Comparison of ENCODE assay signal across 15 mouse cellular contexts in the genomic region with DNA sequence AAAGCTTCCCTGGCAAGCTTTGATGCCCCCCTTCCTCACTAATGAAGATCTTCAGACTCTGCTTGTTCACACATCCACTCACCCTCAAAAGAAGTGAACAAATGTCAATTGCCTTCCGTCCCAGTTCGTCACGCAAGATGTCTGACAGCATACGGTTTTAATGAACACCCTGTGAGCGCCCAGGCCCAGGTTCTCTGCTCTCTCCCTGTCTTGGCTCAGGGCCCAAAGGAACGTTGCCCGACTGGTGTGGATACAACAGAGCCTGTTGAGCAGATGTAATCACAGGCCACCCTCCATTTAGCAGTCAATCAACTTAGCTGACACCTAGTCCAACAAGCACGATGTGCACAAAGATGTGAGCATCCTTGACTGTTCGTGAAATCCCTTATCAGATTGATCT.
DNase-seq lines count a peak whose midpoint lies in the region; ATAC-seq lines count a peak whose summit lies in the region.
"Had no signal": no experiment of that assay in that cellular context is flagged by ENCODE, and none has a peak within 500 bp of the region (broad histone marks: within the 10 kb centered on the region; RNA-seq: fewer than 3 reads in every experiment).

No protein-coding gene starts in this region.

- WGBS in forebrain, embryonic 11.5 days: 55% methylated on average over 9 of the region's 9 CpGs
- 79% methylated on average over 9 of the region's 9 CpGs for WGBS in forebrain, embryonic 10.5 days
- WGBS in forebrain, embryonic 16.5 days: 16% methylated on average over 9 of the region's 9 CpGs

- H3K27ac ChIP-seq in forebrain, embryonic 11.5 days (ENCODE audit: low read depth, low read length): no peak overlapping the region
- H3K27ac ChIP-seq in forebrain, embryonic 10.5 days: no peak overlapping the region
- peak overlapping the region; percentile 41 for H3K27ac ChIP-seq in forebrain, embryonic 16.5 days (ENCODE audit: low read length)
- H3K27ac ChIP-seq: intestine, embryonic 15.5 days; limb, embryonic 13.5 days had no signal

- H3K4me1 ChIP-seq in forebrain, embryonic 11.5 days (replicated peaks; ENCODE audit: control insufficient read depth, insufficient read depth, low read length): no peaks in the 10 kb centered on the region
- no peaks in the 10 kb centered on the region for H3K4me1 ChIP-seq in forebrain, embryonic 10.5 days
- peaks cover 9% of the 10 kb centered on the region for H3K4me1 ChIP-seq in forebrain, embryonic 16.5 days (replicated peaks; ENCODE audit: control insufficient read depth, insufficient read depth, low read length)
- H3K4me1 ChIP-seq: intestine, embryonic 15.5 days; limb, embryonic 13.5 days; megakaryocyte, embryonic 14.5 days had no signal

- no peaks in the 10 kb centered on the region for H3K36me3 ChIP-seq in forebrain, embryonic 11.5 days (ENCODE audit: control insufficient read depth, insufficient read depth, low read length)
- H3K36me3 ChIP-seq in forebrain, embryonic 10.5 days (replicated peaks): no peaks in the 10 kb centered on the region
- H3K36me3 ChIP-seq in forebrain, embryonic 16.5 days (ENCODE audit: control insufficient read depth, insufficient read depth): no peaks in the 10 kb centered on the region
- H3K36me3 ChIP-seq: intestine, embryonic 15.5 days; limb, embryonic 13.5 days had no signal

- H3K4me3 ChIP-seq in forebrain, embryonic 11.5 days (ENCODE audit: low read depth, low read length): no peak overlapping the region
- no peak overlapping the region for H3K4me3 ChIP-seq in forebrain, embryonic 10.5 days
- H3K4me3 ChIP-seq in forebrain, embryonic 16.5 days (replicated peaks; ENCODE audit: low read length): no peak overlapping the region
- H3K4me3 ChIP-seq: intestine, embryonic 15.5 days; limb, embryonic 13.5 days; megakaryocyte, embryonic 14.5 days had no signal

- no peak overlapping the region for H3K4me2 ChIP-seq in forebrain, embryonic 11.5 days (ENCODE audit: low read depth, low read length, severe bottlenecking)
- peak overlapping the region; percentile 8; the same call in 1 of the 2 replicates for H3K4me2 ChIP-seq in forebrain, embryonic 16.5 days (ENCODE audit: low read length)
- H3K4me2 ChIP-seq: intestine, embryonic 15.5 days; limb, embryonic 13.5 days had no signal

- H3K9ac ChIP-seq in forebrain, embryonic 11.5 days (ENCODE audit: low read length): no peak overlapping the region
- no peak overlapping the region for H3K9ac ChIP-seq in forebrain, embryonic 16.5 days (replicated peaks; ENCODE audit: low read depth, low read length)
- H3K9ac ChIP-seq: intestine, embryonic 15.5 days; limb, embryonic 13.5 days had no signal

- peak; percentile 49; the same call in 1 of the 2 replicates for ATAC-seq in forebrain, embryonic 11.5 days (replicated peaks; ENCODE audit: low FRiP score)
- ATAC-seq in forebrain, embryonic 16.5 days: peak; percentile 98
- ATAC-seq: intestine, embryonic 15.5 days had no signal

- H3K27me3 ChIP-seq in forebrain, embryonic 11.5 days (ENCODE audit: control insufficient read depth, insufficient read depth, low read length): no peaks in the 10 kb centered on the region
- H3K27me3 ChIP-seq in forebrain, embryonic 10.5 days (ENCODE audit: poor library complexity, severe bottlenecking): peaks cover 3% of the 10 kb centered on the region; the same call in 1 of the 2 replicates
- H3K27me3 ChIP-seq in forebrain, embryonic 16.5 days (replicated peaks; ENCODE audit: control insufficient read depth, insufficient read depth, low read length): no peaks in the 10 kb centered on the region
- H3K27me3 ChIP-seq: intestine, embryonic 15.5 days; limb, embryonic 13.5 days had no signal

- no peak for DNase-seq in forebrain, embryonic 11.5 days (ENCODE audit: low spot score)
- DNase-seq in forebrain, embryonic 10.5 days (ENCODE audit: extremely low spot score, low spot score): no peak
- peak; percentile 62 for DNase-seq in retina, postnatal 1 day
- no peak for DNase-seq in retina, embryonic 14.5 days (ENCODE audit: low spot score)
- no peak for DNase-seq in spleen, postnatal 10 days (ENCODE audit: low spot score in 2 of 2)
- no peak for DNase-seq in lung, postnatal 36 days
- DNase-seq: cerebellum, postnatal 36 days; heart, postnatal 14 days; kidney, postnatal 10 days; lung, adult 18-20 months; thymus, postnatal 14 days had no signal

- H3K9me3 ChIP-seq in forebrain, embryonic 11.5 days (ENCODE audit: control insufficient read depth, low read length): no peaks in the 10 kb centered on the region
- H3K9me3 ChIP-seq in forebrain, embryonic 10.5 days: no peaks in the 10 kb centered on the region
- H3K9me3 ChIP-seq in forebrain, embryonic 16.5 days (ENCODE audit: control insufficient read depth, low read length): no peaks in the 10 kb centered on the region
- H3K9me3 ChIP-seq: intestine, embryonic 15.5 days; limb, embryonic 13.5 days; megakaryocyte, embryonic 14.5 days had no signal
